Mouse (Mus musculus) myocyte (in vitro differentiated cells): ENCODE data around the gene Fat3. TPM values are rescaled to one million over a fixed set of nuclear protein-coding genes. Genes with fewer than 3 reads are reported as not detected.

ENCODE experiments used
- H3K27me3 ChIP-seq: one replicate; pipeline ENCODE4 v1.6.1; 2011; ENCODE audit not compliant: control insufficient read depth, insufficient read depth, insufficient read length
- H3K36me3 ChIP-seq: one replicate; pipeline ENCODE4 v1.6.1; 2011; ENCODE audit not compliant: control insufficient read depth, insufficient read depth
- H3K4me2 ChIP-seq: one replicate; pipeline ENCODE4 v1.6.1; 2011; ENCODE audit warnings: low read depth, control low read depth
- H3K4me3 ChIP-seq: one replicate; pipeline ENCODE4 v1.5.1; 2011; ENCODE audit warnings: mild to moderate bottlenecking, control low read depth, moderate library complexity
- H3K79me2 ChIP-seq: one replicate; pipeline ENCODE4 v1.6.1; 2011; ENCODE audit not compliant: control insufficient read depth, insufficient read depth
- H3ac ChIP-seq: one replicate; pipeline ENCODE4 v1.6.1; 2011; ENCODE audit not compliant: control insufficient read depth, insufficient read length
- CEBPB ChIP-seq: IDR thresholded peaks from 2 replicates; pipeline ENCODE4 v1.6.1; 2011; ENCODE audit warnings: mild to moderate bottlenecking, moderate library complexity; ENCODE audit not compliant: poor library complexity, insufficient read depth, severe bottlenecking
- E2F4 ChIP-seq: IDR thresholded peaks from one replicate; pipeline ENCODE4 v1.6.1; 2011; ENCODE audit warnings: mild to moderate bottlenecking, control low read depth, moderate library complexity; ENCODE audit not compliant: insufficient read depth
- MAX ChIP-seq: IDR thresholded peaks from one replicate; pipeline ENCODE4 v1.6.1; 2011; ENCODE audit warnings: low read depth, mild to moderate bottlenecking, control low read depth
- MYOD1 ChIP-seq, 3 experiments: IDR thresholded peaks; one replicate each; pipeline ENCODE4 v1.6.1; 2011; ENCODE audit warnings: control low read depth in 2 of 3, low read depth in 2 of 3, mild to moderate bottlenecking in 2 of 3, moderate library complexity in 1 of 3; ENCODE audit not compliant: insufficient read length in 2 of 3, control insufficient read depth in 1 of 3
- MYOG ChIP-seq, 3 experiments: IDR thresholded peaks; one replicate each; pipeline ENCODE4 v1.6.1; 2011; ENCODE audit warnings: control low read depth in 2 of 3, low read depth in 2 of 3, mild to moderate bottlenecking in 2 of 3; ENCODE audit not compliant: insufficient read length in 2 of 3, control insufficient read depth in 1 of 3, insufficient read depth in 1 of 3
- POLR2A ChIP-seq: IDR thresholded peaks from one replicate; pipeline ENCODE4 v1.6.1; 2011; ENCODE audit warnings: low read depth, mild to moderate bottlenecking, control low read depth, moderate library complexity; ENCODE audit not compliant: insufficient read length
- POLR2AphosphoS2 ChIP-seq: IDR thresholded peaks from one replicate; pipeline ENCODE4 v1.6.1; 2011; ENCODE audit warnings: low read depth, control low read depth; ENCODE audit not compliant: insufficient read length
- REST ChIP-seq: IDR thresholded peaks from one replicate; pipeline ENCODE4 v1.6.1; 2011; ENCODE audit warnings: mild to moderate bottlenecking, control low read depth, moderate library complexity; ENCODE audit not compliant: insufficient read depth, insufficient read length
- SRF ChIP-seq: IDR thresholded peaks from one replicate; pipeline ENCODE4 v1.6.1; 2011; ENCODE audit warnings: low read depth; ENCODE audit not compliant: control insufficient read depth, insufficient read length
- TCF12 ChIP-seq: IDR thresholded peaks from one replicate; pipeline ENCODE4 v1.6.1; 2011; ENCODE audit warnings: mild to moderate bottlenecking, control low read depth; ENCODE audit not compliant: poor library complexity, insufficient read depth, severe bottlenecking
- TCF3 ChIP-seq: IDR thresholded peaks from one replicate; pipeline ENCODE4 v1.6.1; 2011; ENCODE audit warnings: low read depth, control low read depth; ENCODE audit not compliant: insufficient read length
- USF1 ChIP-seq: IDR thresholded peaks from one replicate; pipeline ENCODE4 v1.6.1; 2011; ENCODE audit warnings: low read depth, mild to moderate bottlenecking, control low read depth, moderate library complexity
- polyA plus RNA-seq: library from polyadenylated mRNA; unstranded; fragments of >200 nt; fragmentation: generic; extraction: Trizol; gene quantifications from one replicate; pipeline ENCODE4 v1.2.1, GENCODE M21; 2012; ENCODE audit warnings: missing spikeins

Fat3 gene
- polyA plus RNA-seq, 1 experiment = not detected

DNA sequence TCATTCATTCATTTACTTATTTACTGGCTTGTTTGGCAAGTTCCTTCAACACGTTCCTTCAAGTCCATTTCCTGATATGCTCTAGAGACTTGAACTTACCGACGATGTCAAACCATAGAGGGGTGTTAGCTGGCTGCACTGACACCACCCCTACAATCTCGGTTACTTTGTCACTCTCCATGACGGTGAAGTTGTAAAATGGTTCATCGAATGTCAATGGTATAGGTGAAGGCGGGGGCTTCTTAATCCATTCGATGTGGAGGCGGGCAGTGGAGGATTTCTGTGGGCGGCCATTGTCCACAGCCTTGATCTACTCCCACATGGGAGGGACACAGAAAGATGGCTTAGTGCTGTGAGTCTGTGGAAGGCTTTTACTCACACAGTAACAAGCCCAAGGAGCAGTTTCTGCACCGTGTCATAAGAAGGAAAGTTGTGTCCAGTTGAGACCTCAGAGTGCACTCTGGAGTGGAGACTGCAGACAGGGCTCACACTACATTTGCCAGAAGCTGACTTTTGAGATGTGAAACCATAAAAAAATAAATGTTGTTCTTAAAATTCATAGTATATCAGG, 471.3 kb downstream of the Fat3 start:
- Histone ChIP-seq H3K27me3 (no peaks in the 10 kb centered on the region), H3K36me3 (no peaks in the 10 kb centered on the region), H3K4me2 (peak overlapping the region; percentile 24), H3ac (no peak overlapping the region), H3K79me2 (no peaks in the 10 kb centered on the region), H3K4me3 (no peak overlapping the region)
- TF ChIP-seq TCF3 = no peak
- TF ChIP-seq POLR2A = no peak
- TF ChIP-seq MYOG (IDR thresholded peaks at IDR 0.05; ENCODE audit: control insufficient read depth in 1 of 3, insufficient read depth in 1 of 3, insufficient read length in 2 of 3, low read depth in 2 of 3) = no peak
- TF ChIP-seq POLR2AphosphoS2 = no peak
- TF ChIP-seq E2F4 = no peak
- TF ChIP-seq TCF12 = no peak
- TF ChIP-seq SRF = no peak
- no peak for TF ChIP-seq REST
- TF ChIP-seq MYOD1 (IDR thresholded peaks at IDR 0.05; ENCODE audit: control insufficient read depth in 1 of 3, insufficient read length in 2 of 3, low read depth in 2 of 3) = no peak
- TF ChIP-seq MAX = no peak
- TF ChIP-seq CEBPB = no peak
- no peak for TF ChIP-seq USF1

DNA sequence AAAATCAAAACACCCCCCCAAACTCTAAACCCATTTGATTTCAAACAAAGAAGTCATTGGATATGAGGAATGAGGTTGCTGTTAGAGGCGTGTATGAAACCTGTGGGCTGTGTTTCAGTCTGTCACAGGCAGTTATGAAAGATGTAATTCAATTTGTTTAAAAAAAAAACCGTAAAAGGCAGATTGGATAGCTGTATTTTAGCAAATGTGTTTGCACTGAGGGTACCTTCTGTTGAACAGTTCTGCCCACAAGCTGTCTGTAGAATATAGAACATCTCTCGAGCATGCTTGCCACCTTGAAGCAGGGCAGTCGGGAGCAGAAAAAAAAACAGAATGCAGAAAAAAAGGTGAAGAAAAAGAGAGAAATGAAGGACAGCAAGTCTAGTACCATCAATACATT, 472.0 kb downstream of the Fat3 start:
- Histone ChIP-seq H3K79me2 (no peaks in the 10 kb centered on the region), H3ac (no peak overlapping the region), H3K4me2 (peak overlapping the region; percentile 24), H3K36me3 (no peaks in the 10 kb centered on the region), H3K27me3 (no peaks in the 10 kb centered on the region), H3K4me3 (no peak overlapping the region)
- no peak for TF ChIP-seq REST
- TF ChIP-seq MAX = no peak
- TF ChIP-seq E2F4 = no peak
- TF ChIP-seq USF1 = no peak
- TF ChIP-seq CEBPB = no peak
- no peak for TF ChIP-seq TCF3
- TF ChIP-seq SRF = no peak
- TF ChIP-seq TCF12 = no peak
- no peak for TF ChIP-seq MYOG (IDR thresholded peaks at IDR 0.05; ENCODE audit: control insufficient read depth in 1 of 3, insufficient read depth in 1 of 3, insufficient read length in 2 of 3, low read depth in 2 of 3)
- no peak for TF ChIP-seq POLR2AphosphoS2
- no peak for TF ChIP-seq MYOD1 (IDR thresholded peaks at IDR 0.05; ENCODE audit: control insufficient read depth in 1 of 3, insufficient read length in 2 of 3, low read depth in 2 of 3)
- no peak for TF ChIP-seq POLR2A

GRCm38 (mm10) chr9:16028394-16028911, 472.6 kb downstream of the Fat3 start:
- TF ChIP-seq MYOG (IDR thresholded peaks at IDR 0.05; ENCODE audit: control insufficient read depth in 1 of 3, insufficient read depth in 1 of 3, insufficient read length in 2 of 3, low read depth in 2 of 3) = no peak
- TF ChIP-seq USF1 = no peak
- TF ChIP-seq TCF12 = no peak
- no peak for TF ChIP-seq MYOD1 (IDR thresholded peaks at IDR 0.05; ENCODE audit: control insufficient read depth in 1 of 3, insufficient read length in 2 of 3, low read depth in 2 of 3)
- TF ChIP-seq POLR2A = no peak
- TF ChIP-seq REST = no peak
- no peak for TF ChIP-seq SRF
- TF ChIP-seq POLR2AphosphoS2 = no peak
- no peak for TF ChIP-seq CEBPB
- TF ChIP-seq MAX = no peak
- Histone ChIP-seq H3K36me3 (no peaks in the 10 kb centered on the region), H3K4me2 (no peak overlapping the region), H3K79me2 (no peaks in the 10 kb centered on the region), H3K4me3 (no peak overlapping the region), H3ac (no peak overlapping the region), H3K27me3 (no peaks in the 10 kb centered on the region)

GRCm38 (mm10) chr9:16026054-16026453, 475.0 kb downstream of the Fat3 start:
- Histone ChIP-seq H3K79me2 (no peaks in the 10 kb centered on the region), H3ac (no peak overlapping the region), H3K4me2 (no peak overlapping the region), H3K36me3 (no peaks in the 10 kb centered on the region), H3K27me3 (no peaks in the 10 kb centered on the region), H3K4me3 (no peak overlapping the region)
- no peak for TF ChIP-seq E2F4
- no peak for TF ChIP-seq CEBPB
- TF ChIP-seq MYOG (IDR thresholded peaks at IDR 0.05; ENCODE audit: control insufficient read depth in 1 of 3, insufficient read depth in 1 of 3, insufficient read length in 2 of 3, low read depth in 2 of 3) = no peak
- TF ChIP-seq USF1 = no peak

GRCm38 (mm10) chr9:16024706-16025105, 476.4 kb downstream of the Fat3 start:
- no peaks in the 10 kb centered on the region for H3K36me3 ChIP-seq
- no peaks in the 10 kb centered on the region for H3K79me2 ChIP-seq
- H3K27me3 ChIP-seq = no peaks in the 10 kb centered on the region
- no peak overlapping the region for H3ac ChIP-seq
- H3K4me3 ChIP-seq = no peak overlapping the region
- H3K4me2 ChIP-seq = no peak overlapping the region
- TF ChIP-seq TCF12 (no peak), MYOD1 (IDR thresholded peaks at IDR 0.05; ENCODE audit: control insufficient read depth in 1 of 3, insufficient read length in 2 of 3, low read depth in 2 of 3) (no peak), REST (no peak), CEBPB (no peak), TCF3 (no peak), E2F4 (no peak), MYOG (IDR thresholded peaks at IDR 0.05; ENCODE audit: control insufficient read depth in 1 of 3, insufficient read depth in 1 of 3, insufficient read length in 2 of 3, low read depth in 2 of 3) (no peak), MAX (no peak), SRF (no peak), POLR2A (no peak), USF1 (no peak), POLR2AphosphoS2 (no peak)
